Mouse (Mus musculus) CH12F3 (cell line): Measurements from ENCODE around the gene Rmi2.
"Not testable (repeated sequence)": the region's sequence is repeated elsewhere in the genome, so short reads cannot be mapped to it uniquely, and the experiment has no call there.

Source experiments
- in situ Hi-C: fragments of 300-500 bp; cut with MboI; formaldehyde crosslinking; loops from 2 replicates; pipeline ENCODE4 v1.14.3; 2020; ENCODE audit warnings: low sequenced_read_pairs

The Rmi2 gene

GRCm38 (mm10) chr16:10834911-10835587 lies at the start of gene Rmi2:
Gene Rmi2, plus strand, starts transcription at chr16:10835059.
- in situ Hi-C loops, result no loop called here

GRCm38 (mm10) chr16:10785371-10786231 lies 49.3 kb upstream of the Rmi2 start, which contains the start of gene Socs1:
Gene Socs1, minus strand, starts transcription at chr16:10785536.
- in situ Hi-C loops, result no loop called here

- in situ Hi-C loops, result no loop called here
Measured at GRCm38 (mm10) chr16:10786288-10786687, 48.6 kb upstream of the Rmi2 start.

GRCm38 (mm10) chr16:10786782-10787547 lies 47.9 kb upstream of the Rmi2 start:
- in situ Hi-C loops, result no loop called here

GRCm38 (mm10) chr16:10787548-10788058 lies 47.3 kb upstream of the Rmi2 start:
- in situ Hi-C loops, result no loop called here

GRCm38 (mm10) chr16:10788271-10788670 lies 46.6 kb upstream of the Rmi2 start, which contains the start of gene Tnp2:
Gene Tnp2, minus strand, starts transcription at chr16:10788660.
- in situ Hi-C loops, result no loop called here

- in situ Hi-C loops, result no loop called here
Measured at GRCm38 (mm10) chr16:10788866-10789265, 46.0 kb upstream of the Rmi2 start.

- in situ Hi-C loops, result no loop called here
Measured at GRCm38 (mm10) chr16:10790702-10791101, 44.2 kb upstream of the Rmi2 start, which contains the start of gene Prm3. Gene Prm3, minus strand, starts transcription at chr16:10790914.

GRCm38 (mm10) chr16:10796034-10796433 lies 38.8 kb upstream of the Rmi2 start, which contains the start of gene Prm2:
Gene Prm2, minus strand, starts transcription at chr16:10796134.
- in situ Hi-C loops, result no loop called here

- in situ Hi-C loops, result not testable (repeated sequence)
Measured at GRCm38 (mm10) chr16:10802420-10802819, 32.4 kb upstream of the Rmi2 start.

GRCm38 (mm10) chr16:10805789-10806527 lies 28.9 kb upstream of the Rmi2 start, which contains the start of gene Prm1:
Gene Prm1, minus strand, starts transcription at chr16:10805839.
- in situ Hi-C loops, result no loop called here

GRCm38 (mm10) chr16:10810376-10810775 lies 24.5 kb upstream of the Rmi2 start:
- in situ Hi-C loops, result no loop called here

GRCm38 (mm10) chr16:10812865-10813371 lies 21.9 kb upstream of the Rmi2 start, which contains the start of gene Gm11172:
Gene Gm11172, plus strand, starts transcription at chr16:10812915.
- in situ Hi-C loops, result no loop called here

- in situ Hi-C loops, result no loop called here
Measured at GRCm38 (mm10) chr16:10813726-10814125, 21.1 kb upstream of the Rmi2 start.

GRCm38 (mm10) chr16:10814864-10815263 lies 20.0 kb upstream of the Rmi2 start:
- in situ Hi-C loops, result no loop called here

- in situ Hi-C loops, result no loop called here
Measured at GRCm38 (mm10) chr16:10818579-10819135, 16.2 kb upstream of the Rmi2 start.

- in situ Hi-C loops, result no loop called here
Measured at GRCm38 (mm10) chr16:10819966-10820365, 14.9 kb upstream of the Rmi2 start.

GRCm38 (mm10) chr16:10821387-10821786 lies 13.5 kb upstream of the Rmi2 start:
- in situ Hi-C loops, result no loop called here

- in situ Hi-C loops, result no loop called here
Measured at GRCm38 (mm10) chr16:10824536-10824935, 10.3 kb upstream of the Rmi2 start.
